Mouse (Mus musculus) stomach, postnatal 0 days (tissue): ENCODE data around the gene Tpra1.

Source experiments
- CTCF ChIP-seq: IDR thresholded peaks from 2 replicates; pipeline ENCODE4 v1.5.1; 2016; ENCODE audit warnings: antibody characterized with exemption, low read depth, mild to moderate bottlenecking, moderate library complexity
- EP300 ChIP-seq: optimal IDR thresholded peaks from 2 replicates; pipeline ENCODE3; 2016; ENCODE audit warnings: antibody characterized with exemption

DNA sequence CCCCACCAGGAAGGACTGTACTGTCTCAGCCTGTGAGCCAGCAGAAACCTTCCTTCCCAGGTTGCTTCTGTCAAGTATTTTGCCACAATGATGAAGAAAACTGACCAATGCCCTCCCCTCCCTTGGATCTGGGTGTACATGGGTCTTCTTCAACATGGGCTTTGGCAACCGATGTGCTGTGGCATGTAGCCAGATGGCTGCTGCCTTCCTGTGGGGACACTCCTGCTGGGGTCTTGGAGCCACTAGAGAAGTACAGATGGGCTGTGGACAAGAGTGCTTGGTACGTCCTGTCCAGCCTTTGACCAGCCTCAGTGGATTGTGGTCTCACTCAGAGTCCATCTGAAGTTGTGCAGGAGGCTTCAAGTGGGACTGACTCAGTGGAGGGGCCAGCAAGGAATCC lies 56.3 kb downstream of the Tpra1 start:
- TF ChIP-seq EP300: no peak
- no peak for TF ChIP-seq CTCF
